Mouse (Mus musculus) neural tube, embryonic 15.5 days (tissue): ENCODE results near the gene Dip2c. TPM values are rescaled to one million over a fixed set of nuclear protein-coding genes. Genes with fewer than 3 reads are reported as not detected.

Experiments
- ATAC-seq: fragments of 200-750 bp; cut with Nextera tagmentation; 2 replicates; pipeline ENCODE4 v1.8.0; 2017; ENCODE audit warnings: mild to moderate bottlenecking, moderate TSS enrichment, moderate library complexity; ENCODE audit not compliant: low FRiP score
- H3K27ac ChIP-seq: fragments of 300-500 bp; sonication (generic); replicated peaks from 2 replicates; pipeline ENCODE4 v1.5.1; 2015; ENCODE audit warnings: mild to moderate bottlenecking, inconsistent platforms
- H3K27me3 ChIP-seq: fragments of 300-500 bp; sonication (generic); replicated peaks from 2 replicates; pipeline ENCODE4 v1.6.1; 2015; ENCODE audit warnings: inconsistent platforms
- H3K36me3 ChIP-seq: fragments of 300-500 bp; sonication (generic); 2 replicates; pipeline ENCODE4 v1.6.1; 2015; ENCODE audit warnings: inconsistent platforms
- H3K4me1 ChIP-seq: fragments of 300-500 bp; sonication (generic); 2 replicates; pipeline ENCODE4 v1.6.1; 2015; ENCODE audit warnings: inconsistent platforms
- H3K4me2 ChIP-seq: fragments of 300-500 bp; sonication (generic); 2 replicates; pipeline ENCODE4 v1.6.1; 2015; ENCODE audit warnings: inconsistent platforms, mild to moderate bottlenecking, moderate library complexity
- H3K4me3 ChIP-seq: fragments of 300-500 bp; sonication (generic); replicated peaks from 2 replicates; pipeline ENCODE4 v1.5.1; 2015; ENCODE audit warnings: mild to moderate bottlenecking, inconsistent platforms
- H3K9ac ChIP-seq: fragments of 300-500 bp; sonication (generic); replicated peaks from 2 replicates; pipeline ENCODE4 v1.6.1; 2015; ENCODE audit warnings: mild to moderate bottlenecking, inconsistent platforms
- H3K9me3 ChIP-seq: fragments of 300-500 bp; sonication (generic); replicated peaks from 2 replicates; pipeline ENCODE4 v1.6.1; 2016; ENCODE audit warnings: inconsistent platforms
- WGBS: fragments of 180-500 bp; shearing (Covaris S2); methylation state at CpG from one replicate; pipeline ENCODE4 v1.1.7; 2015; ENCODE audit warnings: mixed read lengths; 5-methylcytosine and 5-hydroxymethylcytosine counted together
- polyA plus RNA-seq: library from polyadenylated mRNA; unstranded; fragments of >200 nt; fragmentation: Nextera tagmentation; extraction: Ambion mirVana; gene quantifications from 2 replicates; pipeline ENCODE4 v1.2.1, GENCODE M21; 2015

Gene Dip2c
- polyA plus RNA-seq, 1 experiment from 2014 or later, result 12.8 TPM

GRCm38 (mm10) chr13:9562099-9562498 is 285.8 kb downstream of the Dip2c start:
- H3K27me3 ChIP-seq, result no peaks in the 10 kb centered on the region
- H3K4me1 ChIP-seq, result no peaks in the 10 kb centered on the region
- no peak for ATAC-seq
- no peak overlapping the region for H3K4me3 ChIP-seq
- H3K36me3 ChIP-seq, result peaks cover 4% of the 10 kb centered on the region; the same call in 1 of the 2 replicates
- 73% methylated on average over 1 of the region's 1 CpGs for WGBS
- H3K4me2 ChIP-seq, result no peak overlapping the region
- H3K9ac ChIP-seq, result no peak overlapping the region
- no peaks in the 10 kb centered on the region for H3K9me3 ChIP-seq
- H3K27ac ChIP-seq, result no peak overlapping the region

GRCm38 (mm10) chr13:9562921-9563320 is 286.6 kb downstream of the Dip2c start:
- H3K27ac ChIP-seq, result no peak overlapping the region
- WGBS, result 11% methylated on average over 2 of the region's 2 CpGs
- no peaks in the 10 kb centered on the region for H3K9me3 ChIP-seq
- H3K4me2 ChIP-seq, result no peak overlapping the region
- no peak overlapping the region for H3K9ac ChIP-seq
- peaks cover 8% of the 10 kb centered on the region; the same call in 1 of the 2 replicates for H3K36me3 ChIP-seq
- no peak overlapping the region for H3K4me3 ChIP-seq
- H3K27me3 ChIP-seq, result no peaks in the 10 kb centered on the region
- H3K4me1 ChIP-seq, result no peaks in the 10 kb centered on the region
- ATAC-seq, result no peak

- Histone ChIP-seq H3K9ac (no peak overlapping the region), H3K4me2 (no peak overlapping the region), H3K4me1 (no peaks in the 10 kb centered on the region), H3K9me3 (no peaks in the 10 kb centered on the region), H3K36me3 (peaks cover 31% of the 10 kb centered on the region), H3K27me3 (no peaks in the 10 kb centered on the region), H3K27ac (no peak overlapping the region), H3K4me3 (no peak overlapping the region)
- ATAC-seq, result no peak
- WGBS, result 79% methylated on average over 5 of the region's 5 CpGs
Observed at GRCm38 (mm10) chr13:9568852-9569251, 292.5 kb downstream of the Dip2c start.

- peaks cover 19% of the 10 kb centered on the region; the same call in 1 of the 2 replicates for H3K36me3 ChIP-seq
- no peak overlapping the region for H3K27ac ChIP-seq
- H3K4me2 ChIP-seq, result no peak overlapping the region
- no peaks in the 10 kb centered on the region for H3K9me3 ChIP-seq
- no peaks in the 10 kb centered on the region for H3K4me1 ChIP-seq
- no peak for ATAC-seq
- H3K9ac ChIP-seq, result no peak overlapping the region
- no peak overlapping the region for H3K4me3 ChIP-seq
- no peaks in the 10 kb centered on the region for H3K27me3 ChIP-seq
- WGBS, result 93% methylated on average over 4 of the region's 4 CpGs
Observed at GRCm38 (mm10) chr13:9576686-9577085, 300.4 kb downstream of the Dip2c start.

DNA sequence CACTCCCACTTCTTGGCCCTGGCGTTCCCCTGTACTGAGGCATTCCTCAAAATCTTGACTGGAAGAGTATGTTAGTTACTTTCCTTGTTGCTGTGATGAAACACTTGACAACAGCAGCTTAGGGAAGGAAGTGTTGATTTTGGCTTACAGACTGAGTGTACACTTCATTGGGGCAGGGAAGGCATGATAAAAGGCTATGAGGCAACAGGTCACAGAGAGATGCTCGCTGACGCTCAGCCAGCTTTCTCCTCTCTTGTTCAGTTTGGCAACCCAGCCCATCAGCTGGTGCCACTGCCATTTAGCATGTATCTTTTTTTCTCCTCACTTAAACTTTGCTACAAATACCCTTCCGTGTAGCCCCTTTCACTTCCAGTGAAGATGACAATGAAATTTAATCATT is 302.1 kb downstream of the Dip2c start:
- Histone ChIP-seq H3K9me3 (no peaks in the 10 kb centered on the region), H3K36me3 (peaks cover 14% of the 10 kb centered on the region; the same call in 1 of the 2 replicates), H3K27me3 (no peaks in the 10 kb centered on the region), H3K27ac (no peak overlapping the region), H3K4me2 (no peak overlapping the region), H3K4me3 (no peak overlapping the region), H3K9ac (no peak overlapping the region), H3K4me1 (no peaks in the 10 kb centered on the region)
- no peak for ATAC-seq
- WGBS, result 85% methylated on average over 4 of the region's 4 CpGs

- H3K27ac ChIP-seq, result no peak overlapping the region
- H3K27me3 ChIP-seq, result no peaks in the 10 kb centered on the region
- H3K9ac ChIP-seq, result no peak overlapping the region
Observed at GRCm38 (mm10) chr13:9581821-9582220, 305.5 kb downstream of the Dip2c start.

DNA sequence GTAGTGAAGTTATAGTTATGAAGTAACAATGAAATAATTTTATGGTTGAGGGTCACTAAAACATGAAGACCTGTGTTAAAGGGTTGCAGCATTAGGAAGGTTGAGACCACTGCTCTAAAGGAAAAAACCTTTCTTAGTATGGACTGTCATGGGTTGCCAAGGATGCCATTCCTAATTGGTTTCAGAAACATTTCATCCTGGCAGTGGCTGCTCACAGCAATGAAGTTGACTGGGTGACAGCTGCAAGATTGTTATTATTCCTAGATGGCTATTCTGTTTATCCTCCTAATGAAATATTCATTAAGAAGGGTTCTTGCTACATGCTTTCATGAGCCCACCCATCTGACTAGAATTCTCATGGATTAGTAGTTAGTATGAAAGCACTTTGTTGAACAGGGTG is 307.3 kb downstream of the Dip2c start:
- Histone ChIP-seq H3K27ac (no peak overlapping the region), H3K9me3 (no peaks in the 10 kb centered on the region), H3K4me2 (no peak overlapping the region), H3K4me1 (no peaks in the 10 kb centered on the region), H3K36me3 (peaks cover 3% of the 10 kb centered on the region; the same call in 1 of the 2 replicates), H3K27me3 (no peaks in the 10 kb centered on the region), H3K9ac (no peak overlapping the region), H3K4me3 (no peak overlapping the region)
- no peak for ATAC-seq

More at GRCm38 (mm10) chr13:9581821-9582220, 305.5 kb downstream of the Dip2c start:
- Histone ChIP-seq H3K4me3 (no peak overlapping the region), H3K4me1 (no peaks in the 10 kb centered on the region), H3K36me3 (peaks cover 4% of the 10 kb centered on the region; the same call in 1 of the 2 replicates), H3K4me2 (no peak overlapping the region), H3K9me3 (no peaks in the 10 kb centered on the region)
- ATAC-seq, result no peak

DNA sequence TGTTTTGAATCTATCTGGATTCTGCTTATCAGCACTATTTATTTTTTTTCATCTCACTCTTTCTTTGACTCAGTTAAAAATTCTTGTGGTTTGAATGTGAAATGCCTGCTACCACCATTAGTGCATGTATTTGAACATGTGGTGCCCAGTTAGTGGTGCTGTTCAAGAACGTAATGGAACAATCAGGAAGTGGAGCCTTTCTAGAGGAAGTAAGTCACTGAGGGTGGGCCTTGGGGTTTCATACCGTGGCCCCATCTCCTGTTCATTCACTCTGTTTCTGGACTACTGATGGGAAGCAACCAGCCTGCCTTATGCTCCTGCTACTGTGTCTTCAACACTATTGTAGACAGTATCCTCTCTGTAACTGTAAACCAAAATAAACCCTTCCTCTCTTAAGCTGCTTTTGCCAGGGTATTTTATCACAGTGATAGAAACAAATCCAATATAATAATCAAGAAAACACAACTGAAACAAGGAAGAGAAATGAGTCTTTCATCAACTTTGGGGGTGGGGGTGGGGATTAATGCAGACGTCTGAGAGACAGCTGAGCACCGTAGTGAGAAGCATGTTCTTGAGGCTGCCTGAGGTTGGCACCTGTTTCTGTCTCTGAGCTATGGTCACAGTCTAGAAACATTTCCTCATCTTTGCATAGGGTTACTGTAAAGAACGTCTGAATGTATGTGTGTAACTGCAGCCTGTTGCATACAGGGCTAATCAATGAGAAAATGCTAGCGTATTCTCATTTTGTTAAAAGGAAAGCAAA is 323.2 kb downstream of the Dip2c start:
- Histone ChIP-seq H3K27me3 (no peaks in the 10 kb centered on the region), H3K4me1 (no peaks in the 10 kb centered on the region), H3K27ac (no peak overlapping the region), H3K9ac (no peak overlapping the region), H3K4me3 (no peak overlapping the region), H3K36me3 (peaks cover 11% of the 10 kb centered on the region), H3K4me2 (no peak overlapping the region), H3K9me3 (no peaks in the 10 kb centered on the region)
- WGBS, result 76% methylated on average over 6 of the region's 6 CpGs
- ATAC-seq, result no peak

DNA sequence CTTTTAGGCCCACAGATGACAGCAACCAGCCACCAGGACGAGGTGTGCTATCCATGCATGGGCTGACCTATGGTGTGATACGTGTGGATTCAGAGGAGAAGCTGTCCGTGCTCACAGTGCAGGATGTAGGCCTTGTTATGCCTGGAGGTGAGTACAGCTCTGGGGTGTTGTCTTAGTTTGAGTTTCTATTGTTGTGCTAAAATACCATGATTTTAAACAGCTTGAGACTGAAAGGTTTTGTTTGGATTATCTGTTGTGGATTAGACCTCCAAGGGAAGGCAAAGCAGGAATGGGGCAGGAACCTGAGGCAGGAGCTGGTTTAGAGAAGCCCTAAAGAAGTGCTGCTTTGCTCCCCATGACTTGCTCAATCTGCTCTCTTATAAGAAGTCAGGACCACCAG is 325.0 kb downstream of the Dip2c start:
- Histone ChIP-seq H3K36me3 (peaks cover 20% of the 10 kb centered on the region; the same call in 1 of the 2 replicates), H3K4me2 (no peak overlapping the region), H3K9me3 (no peaks in the 10 kb centered on the region), H3K27ac (no peak overlapping the region), H3K4me1 (no peaks in the 10 kb centered on the region), H3K4me3 (no peak overlapping the region), H3K9ac (no peak overlapping the region), H3K27me3 (no peaks in the 10 kb centered on the region)
- 96% methylated on average over 3 of the region's 3 CpGs for WGBS
- ATAC-seq, result no peak

DNA sequence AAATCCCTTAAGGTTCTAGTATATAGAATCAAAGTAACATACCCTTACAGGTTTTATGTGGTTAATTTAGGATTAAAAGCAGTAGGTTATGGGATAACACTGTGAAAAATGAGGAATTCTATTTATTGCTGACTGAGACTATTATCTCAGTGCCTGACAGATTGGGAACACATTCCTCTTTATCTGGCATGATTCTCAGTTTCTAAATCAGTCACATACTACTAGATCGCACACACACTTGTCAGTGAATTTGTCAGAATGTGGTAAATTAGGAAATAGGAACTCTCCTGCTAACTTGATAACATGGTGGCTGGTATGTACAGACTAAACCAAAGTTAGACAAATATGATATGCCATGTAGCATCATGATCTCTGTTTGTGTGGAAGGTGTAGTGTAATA is 334.9 kb downstream of the Dip2c start:
- Histone ChIP-seq H3K9me3 (no peaks in the 10 kb centered on the region), H3K27ac (no peak overlapping the region), H3K36me3 (peaks cover 29% of the 10 kb centered on the region), H3K4me3 (no peak overlapping the region), H3K4me1 (no peaks in the 10 kb centered on the region), H3K27me3 (no peaks in the 10 kb centered on the region), H3K9ac (no peak overlapping the region), H3K4me2 (no peak overlapping the region)
- no peak for ATAC-seq
- WGBS, result 86% methylated on average over 1 of the region's 1 CpGs

GRCm38 (mm10) chr13:9632684-9633083 is 356.4 kb downstream of the Dip2c start:
- no peak overlapping the region for H3K4me3 ChIP-seq
- no peak for ATAC-seq
- 82% methylated on average over 2 of the region's 2 CpGs for WGBS
- H3K27ac ChIP-seq, result no peak overlapping the region
- H3K9me3 ChIP-seq, result no peaks in the 10 kb centered on the region
- no peaks in the 10 kb centered on the region for H3K27me3 ChIP-seq
- H3K36me3 ChIP-seq, result peaks cover 12% of the 10 kb centered on the region
- H3K9ac ChIP-seq, result no peak overlapping the region
- H3K4me2 ChIP-seq, result no peak overlapping the region
- no peaks in the 10 kb centered on the region for H3K4me1 ChIP-seq

DNA sequence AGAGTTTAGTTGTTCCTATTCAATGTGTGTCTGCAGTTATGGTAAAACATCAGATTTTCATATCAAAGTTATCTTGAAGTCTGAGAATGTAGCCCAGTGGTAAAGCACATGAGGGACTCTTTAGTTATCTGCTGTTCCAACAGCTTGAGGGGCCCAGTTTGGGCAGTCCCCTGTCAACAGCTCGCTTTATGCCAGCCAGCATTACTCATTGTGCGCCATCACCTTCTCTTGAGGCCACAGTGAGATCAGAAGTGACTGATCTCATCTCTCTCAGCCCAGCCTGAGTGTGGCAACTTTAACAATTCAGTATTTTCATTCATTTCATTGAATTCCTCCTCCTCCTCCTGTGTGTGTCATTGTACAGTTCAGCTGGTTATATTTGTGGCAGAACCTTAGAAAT is 359.6 kb downstream of the Dip2c start:
- Histone ChIP-seq H3K27ac (no peak overlapping the region), H3K36me3 (0 out of 2 replicates have a peak, but pooled peaks cover 3% of the 10 kb centered on the region), H3K4me2 (no peak overlapping the region), H3K9ac (no peak overlapping the region), H3K9me3 (no peaks in the 10 kb centered on the region), H3K4me1 (no peaks in the 10 kb centered on the region), H3K4me3 (no peak overlapping the region), H3K27me3 (no peaks in the 10 kb centered on the region)
- 97% methylated on average over 2 of the region's 2 CpGs for WGBS
- ATAC-seq, result no peak
